Mouse (Mus musculus): ENCODE data around the gene Znrf1. TPM values are rescaled to one million over a fixed set of nuclear protein-coding genes. Genes with fewer than 3 reads are reported as not detected.
A peak's percentile ranks its signal among the peaks of the same experiment; 100 is the strongest.
"Not testable (repeated sequence)": the region's sequence is repeated elsewhere in the genome, so short reads cannot be mapped to it uniquely, and the experiment has no call there.

Gene Znrf1
- polyA plus RNA-seq (2015; fragmentation: Nextera tagmentation; extraction: Ambion mirVana): 36.2 and 51.5 TPM in 2 replicates

DNA sequence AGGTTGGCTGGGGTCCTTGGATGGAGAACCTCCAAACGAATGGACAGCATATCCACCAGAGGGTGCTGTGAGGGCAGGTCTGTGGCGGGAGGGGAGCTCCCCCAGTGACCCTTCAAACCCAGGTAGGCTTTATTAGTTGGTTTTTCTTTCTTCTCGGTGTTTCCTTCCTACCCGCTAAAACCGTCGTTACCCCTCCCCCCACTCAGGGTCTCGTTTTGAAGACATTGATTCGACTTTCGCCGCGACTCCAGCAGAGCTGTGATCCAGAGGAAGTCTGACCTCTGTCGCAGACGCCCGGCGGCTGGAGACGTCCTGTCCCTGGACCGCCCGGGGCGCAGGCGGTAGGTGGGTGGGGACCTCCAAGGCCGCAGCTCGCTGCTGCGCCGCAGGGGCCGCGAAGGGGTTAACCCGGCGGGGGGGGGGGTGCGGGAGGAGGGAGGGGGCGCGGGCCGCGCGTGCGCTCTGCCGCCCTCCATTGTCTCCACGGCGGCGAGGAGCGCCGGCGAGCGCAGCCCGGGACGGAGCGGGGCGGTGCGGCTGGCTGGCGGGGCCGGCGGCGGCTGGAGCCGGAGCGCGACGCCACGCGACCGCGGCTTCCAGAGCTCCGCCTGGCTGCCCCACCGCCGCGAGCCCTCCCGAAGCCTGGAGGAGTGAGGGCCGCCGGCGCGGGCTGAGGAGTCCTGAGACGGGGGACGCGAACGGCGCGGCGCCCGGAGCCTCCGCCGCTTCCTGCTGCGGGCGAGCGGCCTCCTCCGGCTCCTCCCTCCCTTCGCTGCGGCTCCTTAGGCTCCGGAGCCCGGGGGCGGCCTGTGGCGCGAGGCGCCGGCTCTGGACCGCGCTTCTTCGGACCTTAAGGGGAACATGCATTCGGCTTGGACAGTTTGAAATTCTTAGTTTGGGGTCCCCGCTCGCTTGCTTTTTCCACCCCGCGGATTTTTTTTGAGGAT is at the start of gene Znrf1:
Znrf1 (plus strand) TSS at position 67 of the 947 bp plus-strand sequence.
- ATAC-seq (ENCODE audit: insufficient number of reproducible peaks, insufficient read depth, low FRiP score, low TSS enrichment, low read depth): peak; percentile 89
- Histone ChIP-seq H3K27me3 (no peaks in the 10 kb centered on the region), H3K4me3 (peak within 1 kb of the TSS; percentile 98), H3K9me3 (no peaks in the 10 kb centered on the region), H3K36me3 (no peaks in the 10 kb centered on the region), H3K4me1 (peaks cover 32% of the 10 kb centered on the region), H3K4me2 (peak within 1 kb of the TSS; percentile 70), H3K27ac (peak within 1 kb of the TSS; percentile 95), H3K9ac (peak within 1 kb of the TSS; percentile 98)
- under 1% methylated on average over 63 of the region's 100 CpGs for WGBS

DNA sequence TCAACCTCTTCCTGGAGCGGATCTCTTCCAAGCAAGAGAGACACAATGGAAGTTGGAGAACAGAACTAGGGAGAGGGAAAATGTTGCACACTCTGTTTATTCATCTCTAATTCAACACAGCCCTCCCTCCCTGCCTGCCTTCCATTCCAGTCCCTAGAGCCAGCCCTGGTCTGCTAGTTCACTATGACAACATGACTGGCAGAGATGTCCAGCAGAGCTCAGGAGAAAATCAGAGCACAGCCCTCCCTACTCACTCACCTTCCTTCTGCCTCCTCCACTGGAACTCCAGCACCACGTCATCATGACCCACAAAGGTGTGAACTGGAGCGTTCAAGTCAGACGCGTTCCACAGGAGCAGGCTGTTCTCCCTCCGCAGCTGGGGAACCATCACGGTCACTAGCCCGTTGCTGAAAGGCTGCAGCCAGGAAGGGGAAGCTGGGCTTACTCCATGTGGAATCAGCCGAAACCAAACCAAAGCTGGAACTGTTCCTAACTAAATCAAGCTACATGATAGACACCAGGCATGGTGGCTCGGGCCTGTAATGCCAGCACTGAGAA is 45.8 kb upstream of the Znrf1 start:
- Histone ChIP-seq H3K4me2 (no peak overlapping the region), H3K4me3 (no peak overlapping the region), H3K9ac (no peak overlapping the region), H3K27me3 (no peaks in the 10 kb centered on the region), H3K27ac (peak overlapping the region; percentile 63; the same call in 1 of the 2 replicates), H3K4me1 (0 out of 2 replicates have a peak, but pooled peaks cover 2% of the 10 kb centered on the region), H3K36me3 (peaks cover 39% of the 10 kb centered on the region), H3K9me3 (no peaks in the 10 kb centered on the region)
- no peak for ATAC-seq (ENCODE audit: insufficient number of reproducible peaks, insufficient read depth, low FRiP score, low TSS enrichment, low read depth)
- WGBS: 78% methylated on average over 10 of the region's 10 CpGs

DNA sequence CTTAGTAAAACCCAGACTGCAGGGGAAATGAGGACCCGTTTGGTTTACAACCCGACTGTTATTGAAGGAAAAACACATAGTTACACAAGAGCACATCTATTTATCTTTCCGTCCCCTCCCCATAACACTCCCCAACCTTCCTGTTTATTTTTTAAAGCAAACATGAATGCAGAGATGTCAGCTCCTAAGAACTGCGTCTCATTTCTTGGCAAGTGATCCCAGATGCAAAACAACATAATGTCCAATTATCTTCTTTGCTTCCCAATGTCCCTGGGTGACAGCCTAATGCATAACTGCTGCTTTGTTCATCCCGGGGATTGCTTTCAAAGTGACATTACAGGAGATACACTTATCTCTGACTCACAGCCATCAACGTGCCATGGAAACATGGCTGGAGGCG is 44.7 kb upstream of the Znrf1 start:
- H3K36me3 ChIP-seq: peaks cover 48% of the 10 kb centered on the region
- no peaks in the 10 kb centered on the region for H3K9me3 ChIP-seq
- WGBS: 66% methylated on average over 7 of the region's 7 CpGs
- H3K27ac ChIP-seq: peak overlapping the region; percentile 63; the same call in 1 of the 2 replicates
- no peak overlapping the region for H3K4me3 ChIP-seq
- H3K27me3 ChIP-seq: no peaks in the 10 kb centered on the region
- H3K9ac ChIP-seq: no peak overlapping the region
- ATAC-seq (ENCODE audit: insufficient number of reproducible peaks, insufficient read depth, low FRiP score, low TSS enrichment, low read depth): no peak
- H3K4me1 ChIP-seq: 0 out of 2 replicates have a peak, but pooled peaks cover 2% of the 10 kb centered on the region
- H3K4me2 ChIP-seq: no peak overlapping the region

DNA sequence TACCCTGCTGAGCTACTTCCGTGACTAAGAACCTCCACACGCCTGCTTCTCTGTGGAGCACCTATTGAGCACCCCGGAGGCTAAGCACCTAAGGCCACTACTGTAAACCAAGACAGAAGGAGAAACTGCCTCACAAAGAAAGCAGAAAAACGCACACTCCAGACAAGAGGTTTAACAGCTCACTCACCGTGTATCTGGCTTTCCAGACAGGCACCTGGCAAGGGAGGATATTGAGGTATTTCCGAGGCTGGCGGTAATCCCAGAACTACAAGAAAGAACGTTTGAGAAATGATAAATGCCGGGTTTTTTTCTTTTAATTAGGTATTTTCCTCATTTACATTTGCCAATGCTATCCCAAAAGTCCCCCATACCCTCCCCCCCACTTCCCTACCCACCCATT is 43.4 kb upstream of the Znrf1 start:
- ATAC-seq (ENCODE audit: insufficient number of reproducible peaks, insufficient read depth, low FRiP score, low TSS enrichment, low read depth): no peak
- peaks cover 50% of the 10 kb centered on the region for H3K36me3 ChIP-seq
- H3K27ac ChIP-seq: no peak overlapping the region
- no peaks in the 10 kb centered on the region for H3K9me3 ChIP-seq
- H3K9ac ChIP-seq: no peak overlapping the region
- H3K4me2 ChIP-seq: no peak overlapping the region
- 89% methylated on average over 9 of the region's 9 CpGs for WGBS
- H3K27me3 ChIP-seq: no peaks in the 10 kb centered on the region
- no peak overlapping the region for H3K4me3 ChIP-seq
- H3K4me1 ChIP-seq: 0 out of 2 replicates have a peak, but pooled peaks cover 2% of the 10 kb centered on the region

DNA sequence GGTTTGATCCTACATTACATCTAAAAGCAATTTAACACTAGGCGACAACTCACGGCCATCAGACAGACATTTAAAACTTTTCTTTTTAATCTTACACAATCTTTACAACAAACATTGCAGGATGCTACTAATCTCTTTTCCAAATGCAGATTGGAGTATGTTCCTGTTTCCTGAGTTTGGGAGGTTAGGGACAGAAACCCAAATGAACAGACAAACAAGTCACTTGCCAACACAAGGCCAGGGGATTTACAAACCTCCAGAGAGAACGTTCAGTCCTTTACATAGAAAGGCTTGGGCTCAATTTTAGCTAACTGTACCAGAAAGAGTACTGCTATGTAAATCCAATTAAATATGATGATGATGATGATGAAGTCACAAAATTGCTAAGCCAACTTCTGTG is 42.7 kb upstream of the Znrf1 start:
- H3K9me3 ChIP-seq: no peaks in the 10 kb centered on the region
- 88% methylated on average over 3 of the region's 3 CpGs for WGBS
- no peak overlapping the region for H3K4me2 ChIP-seq
- peaks cover 56% of the 10 kb centered on the region for H3K36me3 ChIP-seq
- ATAC-seq (ENCODE audit: insufficient number of reproducible peaks, insufficient read depth, low FRiP score, low TSS enrichment, low read depth): no peak
- no peak overlapping the region for H3K27ac ChIP-seq
- H3K4me3 ChIP-seq: no peak overlapping the region
- H3K27me3 ChIP-seq: no peaks in the 10 kb centered on the region
- 0 out of 2 replicates have a peak, but pooled peaks cover 2% of the 10 kb centered on the region for H3K4me1 ChIP-seq
- no peak overlapping the region for H3K9ac ChIP-seq

DNA sequence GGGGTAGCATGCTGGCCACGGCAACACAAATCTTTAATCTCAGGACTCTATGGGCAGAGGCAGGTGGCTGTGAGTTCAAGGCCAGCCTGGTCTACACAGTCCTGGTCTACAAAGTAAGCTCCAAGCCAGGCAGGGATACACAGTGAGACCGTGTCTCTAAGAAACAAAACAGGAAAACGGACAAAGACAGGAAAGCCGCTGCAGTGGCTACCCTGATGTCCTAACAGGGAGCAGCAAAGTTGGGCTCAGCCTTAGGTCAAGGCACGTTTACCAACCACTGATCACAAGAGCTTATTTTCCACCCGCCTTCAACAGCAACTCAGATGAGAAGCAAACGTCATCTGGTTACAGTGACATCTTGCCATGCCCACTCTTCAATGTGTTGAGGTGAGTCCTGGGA is 39.6 kb upstream of the Znrf1 start:
- Histone ChIP-seq H3K9ac (no peak overlapping the region), H3K4me3 (no peak overlapping the region), H3K27me3 (no peaks in the 10 kb centered on the region), H3K36me3 (peaks cover 74% of the 10 kb centered on the region), H3K9me3 (no peaks in the 10 kb centered on the region), H3K4me1 (no peaks in the 10 kb centered on the region), H3K27ac (no peak overlapping the region), H3K4me2 (no peak overlapping the region)
- 90% methylated on average over 7 of the region's 7 CpGs for WGBS
- ATAC-seq (ENCODE audit: insufficient number of reproducible peaks, insufficient read depth, low FRiP score, low TSS enrichment, low read depth): no peak

DNA sequence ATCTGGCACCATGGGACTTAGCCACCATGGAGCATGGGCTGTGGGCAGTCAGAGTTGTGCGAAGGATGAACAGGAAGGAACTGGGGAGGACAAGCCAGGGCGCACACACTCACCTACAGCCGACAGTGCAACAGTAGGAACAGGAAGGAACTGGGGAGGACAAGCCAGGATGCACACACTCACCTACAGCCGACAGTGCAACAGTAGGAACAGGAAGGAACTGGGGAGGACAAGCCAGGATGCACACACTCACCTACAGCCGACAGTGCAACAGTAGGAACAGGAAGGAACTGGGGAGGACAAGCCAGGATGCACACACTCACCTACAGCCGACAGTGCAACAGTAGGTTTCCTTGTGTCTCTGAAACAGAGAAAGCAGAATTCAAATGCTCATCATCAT is 37.6 kb upstream of the Znrf1 start:
- ATAC-seq (ENCODE audit: insufficient number of reproducible peaks, insufficient read depth, low FRiP score, low TSS enrichment, low read depth); H3K9me3 ChIP-seq; H3K9ac ChIP-seq; H3K27ac ChIP-seq; H3K4me1 ChIP-seq; H3K4me2 ChIP-seq; H3K27me3 ChIP-seq; H3K4me3 ChIP-seq: not testable (repeated sequence)
- peaks cover 70% of the 10 kb centered on the region for H3K36me3 ChIP-seq
- 89% methylated on average over 6 of the region's 6 CpGs for WGBS

GRCm38 (mm10) chr8:111501724-111502464 is 34.0 kb upstream of the Znrf1 start:
- no peak for ATAC-seq (ENCODE audit: insufficient number of reproducible peaks, insufficient read depth, low FRiP score, low TSS enrichment, low read depth)
- no peak overlapping the region for H3K4me2 ChIP-seq
- no peaks in the 10 kb centered on the region for H3K27me3 ChIP-seq
- H3K4me1 ChIP-seq: no peaks in the 10 kb centered on the region
- 0 out of 2 replicates have a peak overlapping the region, but pooled peaks have one; percentile 1 for H3K27ac ChIP-seq
- H3K9ac ChIP-seq: no peak overlapping the region
- H3K9me3 ChIP-seq: no peaks in the 10 kb centered on the region
- H3K4me3 ChIP-seq: no peak overlapping the region
- H3K36me3 ChIP-seq: peaks cover 50% of the 10 kb centered on the region
- 66% methylated on average over 11 of the region's 11 CpGs for WGBS

DNA sequence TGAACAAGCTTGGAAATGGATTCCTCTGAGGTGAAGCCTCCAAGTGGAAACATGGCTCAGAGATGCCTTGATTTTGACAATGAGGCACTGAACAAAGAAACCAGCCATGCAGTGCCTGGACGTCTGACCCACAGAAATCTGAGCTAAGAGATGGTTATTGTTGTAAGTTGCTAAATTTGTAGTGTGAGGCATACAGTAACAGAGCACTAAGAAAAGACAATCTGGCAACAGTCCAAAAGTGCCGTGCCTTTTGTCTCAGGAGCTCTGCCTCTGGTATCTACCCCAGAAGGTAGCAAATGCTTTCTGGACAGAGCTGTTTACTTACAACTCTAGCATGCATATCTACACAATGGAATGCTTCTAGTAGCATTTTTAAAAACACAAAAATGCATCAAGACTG is 27.3 kb upstream of the Znrf1 start:
- Histone ChIP-seq H3K4me2 (no peak overlapping the region), H3K4me3 (no peak overlapping the region), H3K27ac (no peak overlapping the region; the same call in 1 of the 2 replicates), H3K9ac (no peak overlapping the region), H3K36me3 (peaks cover 7% of the 10 kb centered on the region), H3K4me1 (0 out of 2 replicates have a peak, but pooled peaks cover 9% of the 10 kb centered on the region), H3K9me3 (no peaks in the 10 kb centered on the region), H3K27me3 (no peaks in the 10 kb centered on the region)
- 43% methylated on average over 2 of the region's 2 CpGs for WGBS
- ATAC-seq (ENCODE audit: insufficient number of reproducible peaks, insufficient read depth, low FRiP score, low TSS enrichment, low read depth): no peak

GRCm38 (mm10) chr8:111509278-111509677 is 26.6 kb upstream of the Znrf1 start:
- H3K27ac ChIP-seq: no peak overlapping the region
- H3K9me3 ChIP-seq: no peaks in the 10 kb centered on the region
- H3K9ac ChIP-seq: no peak overlapping the region
- ATAC-seq (ENCODE audit: insufficient number of reproducible peaks, insufficient read depth, low FRiP score, low TSS enrichment, low read depth): no peak
- H3K4me2 ChIP-seq: no peak overlapping the region
- no peaks in the 10 kb centered on the region; the same call in 1 of the 2 replicates for H3K36me3 ChIP-seq
- 0 out of 2 replicates have a peak, but pooled peaks cover 9% of the 10 kb centered on the region for H3K4me1 ChIP-seq
- 87% methylated on average over 11 of the region's 11 CpGs for WGBS
- H3K4me3 ChIP-seq: no peak overlapping the region
- H3K27me3 ChIP-seq: no peaks in the 10 kb centered on the region

DNA sequence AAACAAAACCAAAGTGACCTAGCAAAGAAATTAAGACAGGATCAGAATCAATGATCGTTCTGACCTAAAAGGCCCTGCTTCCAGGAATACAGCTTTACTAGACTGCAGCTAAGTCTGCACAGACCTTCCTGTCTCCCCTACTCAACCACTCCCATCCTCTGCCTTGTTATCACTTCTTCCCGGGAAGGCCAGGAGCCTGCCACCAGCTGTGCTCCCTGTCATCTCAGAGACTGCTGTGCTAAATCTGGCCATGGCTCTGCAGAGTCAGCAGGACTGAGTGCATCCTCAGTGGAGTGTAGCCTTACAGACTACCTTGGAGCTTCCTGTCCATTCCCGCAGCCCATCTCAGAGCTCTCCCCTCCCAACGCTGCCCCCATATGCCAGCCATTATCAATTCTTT is 25.5 kb upstream of the Znrf1 start:
- Histone ChIP-seq H3K9me3 (no peaks in the 10 kb centered on the region), H3K4me2 (no peak overlapping the region), H3K4me3 (no peak overlapping the region), H3K27me3 (no peaks in the 10 kb centered on the region), H3K4me1 (0 out of 2 replicates have a peak, but pooled peaks cover 9% of the 10 kb centered on the region), H3K36me3 (peaks cover 1% of the 10 kb centered on the region; the same call in 1 of the 2 replicates), H3K9ac (no peak overlapping the region), H3K27ac (no peak overlapping the region)
- ATAC-seq (ENCODE audit: insufficient number of reproducible peaks, insufficient read depth, low FRiP score, low TSS enrichment, low read depth): no peak
- WGBS: 60% methylated on average over 4 of the region's 4 CpGs

Data from embryonic facial prominence, embryonic 13.5 days (tissue).